Mouse (Mus musculus): ENCODE measurements at regions not wholly inside any gene's neighbourhood (a gene's known extent, or its start where the extent isn't known, plus 50 kb on each side); places are given as distances from the start of the nearest gene placed in this dataset.

- WGBS, result 57% methylated on average over 4 of the region's 4 CpGs
- H3K27me3 ChIP-seq (ENCODE audit: control insufficient read depth, insufficient read depth, low read length), result no peaks in the 10 kb centered on the region
- H3K4me1 ChIP-seq (ENCODE audit: control insufficient read depth, insufficient read depth, low read length), result no peaks in the 10 kb centered on the region
- no peak for TF ChIP-seq CTCF (IDR thresholded peaks at IDR 0.05; ENCODE audit: borderline replicate concordance, insufficient read depth, low read depth, low read length)
- TF ChIP-seq POLR2A (IDR thresholded peaks at IDR 0.05; ENCODE audit: borderline replicate concordance, insufficient read depth, low read length), result no peak
- no peak overlapping the region for H3K4me3 ChIP-seq (replicated peaks; ENCODE audit: insufficient read depth, low read depth, low read length)
- DNase-seq, result no peak
- H3K27ac ChIP-seq (ENCODE audit: insufficient read depth, low read length), result no peak overlapping the region
Observed at GRCm38 (mm10) chr13:37586511-37586910, 191.7 kb upstream of the Rreb1 start.

- Histone ChIP-seq H3K4me3 (replicated peaks; ENCODE audit: insufficient read depth, low read depth, low read length) (no peak overlapping the region), H3K27me3 (ENCODE audit: control insufficient read depth, insufficient read depth, low read length) (no peaks in the 10 kb centered on the region), H3K4me1 (ENCODE audit: control insufficient read depth, insufficient read depth, low read length) (no peaks in the 10 kb centered on the region), H3K27ac (ENCODE audit: insufficient read depth, low read length) (no peak overlapping the region)
- WGBS, result 95% methylated on average over 3 of the region's 3 CpGs
- TF ChIP-seq CTCF (IDR thresholded peaks at IDR 0.05; ENCODE audit: borderline replicate concordance, insufficient read depth, low read depth, low read length) (no peak), POLR2A (IDR thresholded peaks at IDR 0.05; ENCODE audit: borderline replicate concordance, insufficient read depth, low read length) (no peak)
- DNase-seq, result no peak
Observed at GRCm38 (mm10) chr13:37587911-37588310, 190.3 kb upstream of the Rreb1 start.

GRCm38 (mm10) chr13:37588528-37589176 lies 189.5 kb upstream of the Rreb1 start:
- H3K4me3 ChIP-seq (replicated peaks; ENCODE audit: insufficient read depth, low read depth, low read length), result no peak overlapping the region
- TF ChIP-seq CTCF (IDR thresholded peaks at IDR 0.05; ENCODE audit: borderline replicate concordance, insufficient read depth, low read depth, low read length), result no peak
- no peak for TF ChIP-seq POLR2A (IDR thresholded peaks at IDR 0.05; ENCODE audit: borderline replicate concordance, insufficient read depth, low read length)
- H3K27ac ChIP-seq (ENCODE audit: insufficient read depth, low read length), result no peak overlapping the region
- H3K27me3 ChIP-seq (ENCODE audit: control insufficient read depth, insufficient read depth, low read length), result no peaks in the 10 kb centered on the region
- no peaks in the 10 kb centered on the region for H3K4me1 ChIP-seq (ENCODE audit: control insufficient read depth, insufficient read depth, low read length)
- no peak for DNase-seq
- 87% methylated on average over 8 of the region's 8 CpGs for WGBS

GRCm38 (mm10) chr13:37592149-37592548 lies 186.1 kb upstream of the Rreb1 start:
- WGBS, result 75% methylated on average over 5 of the region's 5 CpGs
- Histone ChIP-seq H3K4me3 (replicated peaks; ENCODE audit: insufficient read depth, low read depth, low read length) (no peak overlapping the region), H3K27me3 (ENCODE audit: control insufficient read depth, insufficient read depth, low read length) (no peaks in the 10 kb centered on the region), H3K4me1 (ENCODE audit: control insufficient read depth, insufficient read depth, low read length) (no peaks in the 10 kb centered on the region), H3K27ac (ENCODE audit: insufficient read depth, low read length) (no peak overlapping the region)
- DNase-seq, result no peak
- no peak for TF ChIP-seq POLR2A (IDR thresholded peaks at IDR 0.05; ENCODE audit: borderline replicate concordance, insufficient read depth, low read length)
- no peak for TF ChIP-seq CTCF (IDR thresholded peaks at IDR 0.05; ENCODE audit: borderline replicate concordance, insufficient read depth, low read depth, low read length)

GRCm38 (mm10) chr13:37595196-37595595 lies 183.0 kb upstream of the Rreb1 start:
- Histone ChIP-seq H3K4me1 (ENCODE audit: control insufficient read depth, insufficient read depth, low read length) (no peaks in the 10 kb centered on the region), H3K27me3 (ENCODE audit: control insufficient read depth, insufficient read depth, low read length) (no peaks in the 10 kb centered on the region), H3K4me3 (replicated peaks; ENCODE audit: insufficient read depth, low read depth, low read length) (no peak overlapping the region), H3K27ac (ENCODE audit: insufficient read depth, low read length) (no peak overlapping the region)
- 35% methylated on average over 8 of the region's 8 CpGs for WGBS
- no peak for TF ChIP-seq POLR2A (IDR thresholded peaks at IDR 0.05; ENCODE audit: borderline replicate concordance, insufficient read depth, low read length)
- no peak for TF ChIP-seq CTCF (IDR thresholded peaks at IDR 0.05; ENCODE audit: borderline replicate concordance, insufficient read depth, low read depth, low read length)
- no peak for DNase-seq

- H3K27me3 ChIP-seq (ENCODE audit: control insufficient read depth, insufficient read depth, low read length), result no peaks in the 10 kb centered on the region
- TF ChIP-seq POLR2A (IDR thresholded peaks at IDR 0.05; ENCODE audit: borderline replicate concordance, insufficient read depth, low read length) (no peak), CTCF (IDR thresholded peaks at IDR 0.05; ENCODE audit: borderline replicate concordance, insufficient read depth, low read depth, low read length) (no peak)
- WGBS, result 69% methylated on average over 8 of the region's 8 CpGs
- no peak overlapping the region for H3K4me3 ChIP-seq (replicated peaks; ENCODE audit: insufficient read depth, low read depth, low read length)
- DNase-seq, result no peak
- H3K27ac ChIP-seq (ENCODE audit: insufficient read depth, low read length), result no peak overlapping the region
- H3K4me1 ChIP-seq (ENCODE audit: control insufficient read depth, insufficient read depth, low read length), result no peaks in the 10 kb centered on the region
Observed at GRCm38 (mm10) chr13:37597575-37597974, 180.6 kb upstream of the Rreb1 start.

GRCm38 (mm10) chr13:37598165-37598775 lies 179.9 kb upstream of the Rreb1 start:
- Histone ChIP-seq H3K4me1 (ENCODE audit: control insufficient read depth, insufficient read depth, low read length) (no peaks in the 10 kb centered on the region), H3K27ac (ENCODE audit: insufficient read depth, low read length) (no peak overlapping the region), H3K4me3 (replicated peaks; ENCODE audit: insufficient read depth, low read depth, low read length) (no peak overlapping the region), H3K27me3 (ENCODE audit: control insufficient read depth, insufficient read depth, low read length) (no peaks in the 10 kb centered on the region)
- DNase-seq, result no peak
- WGBS, result 91% methylated on average over 10 of the region's 10 CpGs
- TF ChIP-seq POLR2A (IDR thresholded peaks at IDR 0.05; ENCODE audit: borderline replicate concordance, insufficient read depth, low read length) (no peak), CTCF (IDR thresholded peaks at IDR 0.05; ENCODE audit: borderline replicate concordance, insufficient read depth, low read depth, low read length) (no peak)

GRCm38 (mm10) chr13:37599679-37600078 lies 178.5 kb upstream of the Rreb1 start:
- no peak overlapping the region for H3K4me3 ChIP-seq (replicated peaks; ENCODE audit: insufficient read depth, low read depth, low read length)
- no peak for DNase-seq
- H3K27ac ChIP-seq (ENCODE audit: insufficient read depth, low read length), result no peak overlapping the region
- no peaks in the 10 kb centered on the region for H3K4me1 ChIP-seq (ENCODE audit: control insufficient read depth, insufficient read depth, low read length)
- TF ChIP-seq POLR2A (IDR thresholded peaks at IDR 0.05; ENCODE audit: borderline replicate concordance, insufficient read depth, low read length), result no peak
- no peaks in the 10 kb centered on the region for H3K27me3 ChIP-seq (ENCODE audit: control insufficient read depth, insufficient read depth, low read length)
- WGBS, result 96% methylated on average over 1 of the region's 1 CpGs

Measured in cerebellum, adult 2 months (tissue).